Mouse (Mus musculus) ES-Bruce4 (cell line): ENCODE measurements around the gene Bhlhe41.

Experiments
- EP300 ChIP-seq: IDR thresholded peaks from 2 replicates; pipeline ENCODE4 v1.6.1; 2011; ENCODE audit warnings: low read depth, low read length; ENCODE audit not compliant: insufficient read depth
- POLR2A ChIP-seq: IDR thresholded peaks from one replicate; pipeline ENCODE4 v1.8.1; 2011; ENCODE audit warnings: low read length; ENCODE audit not compliant: insufficient read depth

DNA sequence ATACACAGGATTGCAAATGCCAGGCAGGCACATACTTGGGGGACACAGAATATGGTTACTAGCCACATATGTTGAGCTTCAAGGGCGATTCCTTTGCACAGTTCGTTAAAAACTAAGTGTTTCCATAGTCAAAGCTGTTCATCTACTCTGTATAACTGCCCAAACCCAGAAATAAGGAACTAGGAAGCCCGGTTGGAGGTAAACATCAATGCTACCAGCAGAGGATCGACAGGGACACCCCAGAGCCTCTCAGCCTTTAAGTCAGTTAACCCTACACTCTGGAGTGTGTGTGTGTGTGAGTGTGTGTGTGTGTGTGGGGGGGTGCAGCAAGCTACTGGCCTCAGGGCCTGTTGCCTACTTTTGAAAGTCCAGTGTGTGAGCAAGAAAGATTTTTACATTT, 44.6 kb upstream of the Bhlhe41 start:
- TF ChIP-seq POLR2A, result no peak
- TF ChIP-seq EP300, result no peak
